Comparison of ENCODE assay signal across 9 mouse cellular contexts in the genomic region with DNA sequence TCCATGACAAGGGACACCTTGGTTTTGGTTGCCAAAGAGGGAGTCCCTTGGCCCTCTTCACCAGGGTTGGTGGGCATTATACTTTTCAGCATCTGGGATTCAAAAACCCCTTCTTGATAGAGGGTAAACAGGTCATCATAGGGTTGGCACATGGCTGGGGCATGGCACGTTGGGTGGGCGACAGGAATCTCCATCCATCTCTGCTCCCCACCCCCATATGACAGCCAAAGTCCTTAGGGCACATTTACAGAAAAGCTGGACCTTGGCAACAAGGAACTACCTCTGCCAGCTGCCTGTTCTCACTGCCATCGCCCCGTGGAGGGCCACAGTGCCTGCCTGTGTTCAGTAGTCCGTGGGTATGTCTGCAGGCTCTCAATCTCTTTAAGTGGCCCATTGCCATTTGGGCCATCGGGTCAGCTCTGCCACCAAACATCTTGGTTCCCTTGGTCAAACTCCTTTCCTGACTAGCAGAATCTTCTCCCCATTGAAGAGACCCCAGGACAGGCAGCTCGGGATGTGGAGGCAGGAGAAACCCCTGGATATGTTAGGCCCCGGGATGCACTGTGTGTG. TPM values are rescaled to one million over a fixed set of nuclear protein-coding genes. Genes with fewer than 3 reads are reported as not detected.
A peak's percentile ranks its signal among the peaks of the same experiment; 100 is the strongest.
DNase-seq lines count a peak whose midpoint lies in the region; ATAC-seq lines count a peak whose summit lies in the region.
"Had no signal": no experiment of that assay in that cellular context is flagged by ENCODE, and none has a peak within 500 bp of the region (broad histone marks: within the 10 kb centered on the region; RNA-seq: fewer than 3 reads in every experiment).

No protein-coding gene starts in this region.

- peaks cover 3% of the 10 kb centered on the region; the same call in 1 of the 2 replicates for H3K36me3 ChIP-seq in forebrain, embryonic 12.5 days (replicated peaks)
- peaks cover 4% of the 10 kb centered on the region; the same call in 1 of the 2 replicates for H3K36me3 ChIP-seq in limb, embryonic 10.5 days
- 0 out of 2 replicates have a peak, but pooled peaks cover 3% of the 10 kb centered on the region for H3K36me3 ChIP-seq in neural tube, embryonic 13.5 days

- H3K27ac ChIP-seq in forebrain, embryonic 12.5 days, result no peak overlapping the region; the same call in 1 of the 2 replicates
- 0 out of 2 replicates have a peak overlapping the region, but pooled peaks have one; percentile 10 for H3K27ac ChIP-seq in limb, embryonic 10.5 days
- H3K27ac ChIP-seq in neural tube, embryonic 13.5 days (replicated peaks), result peak overlapping the region; percentile 34

- no peak for ATAC-seq in forebrain, embryonic 12.5 days (ENCODE audit: low FRiP score)
- ATAC-seq in neural tube, embryonic 13.5 days (ENCODE audit: low read depth), result no peak

- H3K4me1 ChIP-seq in forebrain, embryonic 12.5 days, result peaks cover 52% of the 10 kb centered on the region
- H3K4me1 ChIP-seq in limb, embryonic 10.5 days, result peaks cover 55% of the 10 kb centered on the region
- peaks cover 53% of the 10 kb centered on the region for H3K4me1 ChIP-seq in neural tube, embryonic 13.5 days (replicated peaks)

- H3K9me3 ChIP-seq in forebrain, embryonic 12.5 days, result no peaks in the 10 kb centered on the region
- H3K9me3 ChIP-seq in limb, embryonic 10.5 days (replicated peaks), result no peaks in the 10 kb centered on the region
- H3K9me3 ChIP-seq in neural tube, embryonic 13.5 days, result no peaks in the 10 kb centered on the region

- peak overlapping the region; percentile 99 for H3K4me2 ChIP-seq in forebrain, embryonic 12.5 days
- H3K4me2 ChIP-seq in neural tube, embryonic 13.5 days, result peak overlapping the region; percentile 94

- H3K9ac ChIP-seq in forebrain, embryonic 12.5 days, result peak overlapping the region; percentile 71; the same call in 1 of the 2 replicates
- no peak overlapping the region for H3K9ac ChIP-seq in neural tube, embryonic 13.5 days

- peaks cover 50% of the 10 kb centered on the region for H3K27me3 ChIP-seq in forebrain, embryonic 12.5 days
- peaks cover 76% of the 10 kb centered on the region for H3K27me3 ChIP-seq in limb, embryonic 10.5 days (ENCODE audit: low read depth, poor library complexity, severe bottlenecking)
- peaks cover 30% of the 10 kb centered on the region for H3K27me3 ChIP-seq in neural tube, embryonic 13.5 days

- WGBS in forebrain, embryonic 12.5 days, result 50% methylated on average over 8 of the region's 8 CpGs
- WGBS in limb, embryonic 10.5 days, result 48% methylated on average over 8 of the region's 8 CpGs
- WGBS in neural tube, embryonic 13.5 days, result 28% methylated on average over 8 of the region's 8 CpGs

- H3K4me3 ChIP-seq in forebrain, embryonic 12.5 days (replicated peaks), result peak overlapping the region; percentile 67
- peak overlapping the region; percentile 65 for H3K4me3 ChIP-seq in limb, embryonic 10.5 days
- H3K4me3 ChIP-seq in neural tube, embryonic 13.5 days, result peak overlapping the region; percentile 61

- DNase-seq in kidney, adult 9 months, result peak; percentile 21
- DNase-seq in kidney, postnatal 14 days, result no peak
- no peak for DNase-seq in limb, embryonic 10.5 days (ENCODE audit: low spot score)
- no peak for DNase-seq in B cell, adult 2 months
- no peak for DNase-seq in left cerebral cortex, adult 8-10 months (ENCODE audit: low spot score in 2 of 2)
- no peak for DNase-seq in urinary bladder, postnatal 14 days (ENCODE audit: low spot score)

RNA-seq across cellular contexts. Expression of a gene that starts 11.6 kb away (rescaled TPM):
- 4.2 and 5.1 TPM in 2 replicates for polyA plus RNA-seq in forebrain, embryonic 12.5 days (2016; fragmentation: Nextera tagmentation; extraction: Ambion mirVana)
- 3.5 and 3.9 TPM in 2 replicates for polyA plus RNA-seq in limb, embryonic 10.5 days (2016; fragmentation: Nextera tagmentation; extraction: Ambion mirVana)
- 6.8 and 7.4 TPM in 2 replicates for polyA plus RNA-seq in neural tube, embryonic 13.5 days (2015; fragmentation: Nextera tagmentation; extraction: Ambion mirVana)
- 10 to 100 TPM; 72.5 to 74.5 (median 73.4) TPM for total RNA-seq in left cerebral cortex, adult 8-10 months (2022)

RNA-seq across cellular contexts. Expression of a gene that starts 41.3 kb away (rescaled TPM):
- polyA plus RNA-seq in forebrain, embryonic 12.5 days (2016; fragmentation: Nextera tagmentation; extraction: Ambion mirVana), result 7.9 and 8.0 TPM in 2 replicates
- polyA plus RNA-seq in limb, embryonic 10.5 days (2016; fragmentation: Nextera tagmentation; extraction: Ambion mirVana), result 3.5 and 4.4 TPM in 2 replicates
- polyA plus RNA-seq in neural tube, embryonic 13.5 days (2015; fragmentation: Nextera tagmentation; extraction: Ambion mirVana), result 7.8 and 8.9 TPM in 2 replicates
- 10 to 100 TPM; 70.3 to 77.2 (median 75.1) TPM for total RNA-seq in left cerebral cortex, adult 8-10 months (2022)

RNA-seq across cellular contexts. Expression of a gene that starts 51.8 kb away (rescaled TPM):
- 0.11 and 0.22 TPM in 2 replicates for polyA plus RNA-seq in forebrain, embryonic 12.5 days (2016; fragmentation: Nextera tagmentation; extraction: Ambion mirVana)
- polyA plus RNA-seq in limb, embryonic 10.5 days (2016; fragmentation: Nextera tagmentation; extraction: Ambion mirVana), result 0.10 and 0.11 TPM in 2 replicates
- 0.43 and 0.66 TPM in 2 replicates for polyA plus RNA-seq in neural tube, embryonic 13.5 days (2015; fragmentation: Nextera tagmentation; extraction: Ambion mirVana)
- total RNA-seq in left cerebral cortex, adult 8-10 months (2022), result under 1 TPM; 0.20 to 0.50 (median 0.28) TPM
- total RNA-seq: common myeloid progenitor, adult 5-6 weeks had no signal
